8 mouse cellular contexts compared by ENCODE assay signal in the genomic region with DNA sequence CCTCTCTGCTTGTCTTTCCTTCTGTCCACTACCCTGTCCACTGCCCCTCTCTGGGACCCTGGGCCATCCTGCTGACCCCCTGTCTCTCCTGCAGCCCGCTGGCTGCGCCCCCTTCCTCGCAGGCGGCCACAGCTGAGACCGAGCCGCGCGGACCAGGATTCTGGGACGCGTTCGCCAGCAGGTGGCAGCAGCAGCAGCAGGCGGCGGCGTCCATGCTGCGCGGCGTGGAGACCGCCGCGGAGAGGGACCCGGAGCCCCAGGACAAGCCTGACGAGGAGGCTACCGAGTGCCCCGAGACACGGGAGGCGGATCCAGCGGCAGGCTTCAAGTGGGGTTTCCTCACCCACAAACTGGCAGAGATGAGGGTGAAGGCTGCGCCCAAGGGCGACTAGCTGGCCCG. TPM values are rescaled to one million over a fixed set of nuclear protein-coding genes. Genes with fewer than 3 reads are reported as not detected.
DNase-seq lines count a peak whose midpoint lies in the region; ATAC-seq and TF ChIP-seq lines count a peak whose summit lies in the region.
"Had no signal": no experiment of that assay in that cellular context is flagged by ENCODE, and none has a peak within 500 bp of the region (broad histone marks: within the 10 kb centered on the region; RNA-seq: fewer than 3 reads in every experiment).

No protein-coding gene starts in this region.

- no peaks in the 10 kb centered on the region for H3K36me3 ChIP-seq in limb, embryonic 12.5 days
- H3K36me3 ChIP-seq in midbrain, embryonic 14.5 days (ENCODE audit: control insufficient read depth, insufficient read depth, low read length): no peaks in the 10 kb centered on the region
- H3K36me3 ChIP-seq in spleen, adult 2 months (ENCODE audit: control insufficient read depth, insufficient read depth, low read length): no peaks in the 10 kb centered on the region

- peak overlapping the region; percentile 35; the same call in 1 of the 2 replicates for H3K27ac ChIP-seq in gastrocnemius, adult 2 months
- H3K27ac ChIP-seq in limb, embryonic 12.5 days: no peak overlapping the region
- no peak overlapping the region for H3K27ac ChIP-seq in midbrain, embryonic 14.5 days (replicated peaks; ENCODE audit: low read depth, low read length)
- H3K27ac ChIP-seq in spleen, adult 2 months (ENCODE audit: insufficient read depth, low read length): no peak overlapping the region

- no peaks in the 10 kb centered on the region for H3K9me3 ChIP-seq in limb, embryonic 12.5 days
- H3K9me3 ChIP-seq in midbrain, embryonic 14.5 days (ENCODE audit: control insufficient read depth, low read length): no peaks in the 10 kb centered on the region

- H3K27me3 ChIP-seq in limb, embryonic 12.5 days: peaks cover 86% of the 10 kb centered on the region
- H3K27me3 ChIP-seq in midbrain, embryonic 14.5 days (ENCODE audit: control insufficient read depth, insufficient read depth, low read length): peaks cover 63% of the 10 kb centered on the region
- peaks cover 25% of the 10 kb centered on the region for H3K27me3 ChIP-seq in spleen, adult 2 months (ENCODE audit: control insufficient read depth, insufficient read depth, low read length)

- intact Hi-C loops in gastrocnemius, adult 2 months (cut with DNase I): loop anchor here (2.0 to 5.0 kb wide), 3 partner anchors 41 to 603 kb away; a partner anchor contains a TSS

- peak; percentile 97; the same call in 1 of the 2 replicates for TF ChIP-seq CTCF in gastrocnemius, adult 2 months (IDR thresholded peaks at IDR 0.05)
- TF ChIP-seq CTCF in spleen, adult 2 months (IDR thresholded peaks at IDR 0.05; ENCODE audit: extremely low read depth, insufficient read depth, insufficient read length, insufficient replicate concordance): peak; percentile 76; the same call in 1 of the 2 replicates

- H3K4me3 ChIP-seq in gastrocnemius, adult 2 months: peak overlapping the region; percentile 76
- H3K4me3 ChIP-seq in limb, embryonic 12.5 days (replicated peaks): peak overlapping the region; percentile 32
- H3K4me3 ChIP-seq in midbrain, embryonic 14.5 days (replicated peaks; ENCODE audit: low read depth, low read length): peak overlapping the region; percentile 55
- no peak overlapping the region for H3K4me3 ChIP-seq in spleen, adult 2 months (ENCODE audit: extremely low read depth, insufficient read depth, insufficient read length)

- DNase-seq in T-cell, adult 2 months (ENCODE audit: low spot score): peak; percentile 62
- peak; percentile 74 to 84 for DNase-seq in cerebellum, postnatal 25 days
- DNase-seq in gastrocnemius, adult 2 months: peak; percentile 86
- DNase-seq in induced T-regulatory cell, adult 2 months (ENCODE audit: low read depth): peak; percentile 82
- DNase-seq in midbrain, embryonic 14.5 days: peak; percentile 91
- peak; percentile 18 to 66 for DNase-seq in spleen, adult 2 months (ENCODE audit: low read depth in 1 of 2, low spot score in 2 of 2)

- peak overlapping the region; percentile 42; the same call in 1 of the 2 replicates for H3K9ac ChIP-seq in limb, embryonic 12.5 days (replicated peaks)
- no peak overlapping the region; the same call in 1 of the 2 replicates for H3K9ac ChIP-seq in midbrain, embryonic 14.5 days (replicated peaks; ENCODE audit: low read length)

- peaks cover 54% of the 10 kb centered on the region for H3K4me1 ChIP-seq in limb, embryonic 12.5 days (replicated peaks)
- peaks cover 41% of the 10 kb centered on the region for H3K4me1 ChIP-seq in midbrain, embryonic 14.5 days (ENCODE audit: control insufficient read depth, insufficient read depth, low read length)
- H3K4me1 ChIP-seq in spleen, adult 2 months (ENCODE audit: control insufficient read depth, insufficient read depth, insufficient read length): peaks cover 8% of the 10 kb centered on the region

- no peak for TF ChIP-seq POLR2A in spleen, adult 2 months (IDR thresholded peaks at IDR 0.05; ENCODE audit: low read depth, low read length)

- ATAC-seq in limb, embryonic 12.5 days (ENCODE audit: insufficient number of reproducible peaks, insufficient read depth, low FRiP score, low TSS enrichment, low read depth): peak; percentile 57; the same call in 1 of the 2 replicates
- ATAC-seq in midbrain, embryonic 14.5 days (ENCODE audit: low FRiP score, low TSS enrichment): peak; percentile 43; the same call in 1 of the 2 replicates

- H3K4me2 ChIP-seq in limb, embryonic 12.5 days: peak overlapping the region; percentile 93
- peak overlapping the region; percentile 81 for H3K4me2 ChIP-seq in midbrain, embryonic 14.5 days (ENCODE audit: low read length)

- under 1% methylated on average over 30 of the region's 30 CpGs for WGBS in limb, embryonic 12.5 days
- WGBS in midbrain, embryonic 14.5 days: 0% methylated on average over 30 of the region's 30 CpGs
- 7% methylated on average over 30 of the region's 30 CpGs for WGBS in spleen, adult 2 months

RNA-seq across cellular contexts. Expression of a gene that starts 2.9 kb away (rescaled TPM):
- not detected for total RNA-seq in gastrocnemius, adult 2 months (2021)
- polyA plus RNA-seq in limb, embryonic 12.5 days (2016; fragmentation: Nextera tagmentation; extraction: Ambion mirVana): not detected in 2 replicates
- 0.49 TPM in 1 of 2 replicates, not detected in the other for polyA plus RNA-seq in midbrain, embryonic 14.5 days (2014; fragmentation: Nextera tagmentation; extraction: Ambion mirVana)
- polyA plus RNA-seq in spleen, adult 2 months (2012; rRNA removed): not detected in 2 replicates
- total RNA-seq: left cerebral cortex, postnatal 10 days had no signal

RNA-seq across cellular contexts. Expression of a gene that starts 4.3 kb away (rescaled TPM):
- total RNA-seq in gastrocnemius, adult 2 months (2021): 1 to 10 TPM; 1.7 to 3.1 TPM
- polyA plus RNA-seq in limb, embryonic 12.5 days (2016; fragmentation: Nextera tagmentation; extraction: Ambion mirVana): 4.2 and 5.9 TPM in 2 replicates
- polyA plus RNA-seq in midbrain, embryonic 14.5 days (2014; fragmentation: Nextera tagmentation; extraction: Ambion mirVana): 11.1 and 17.6 TPM in 2 replicates
- polyA plus RNA-seq in spleen, adult 2 months (2012; rRNA removed): 6.9 and 10.2 TPM in 2 replicates

RNA-seq across cellular contexts. Expression of a gene that starts 4.3 kb away (rescaled TPM):
- total RNA-seq in gastrocnemius, adult 2 months (2021): 1 to 10 TPM; 4.8 to 6.4 TPM
- polyA plus RNA-seq in limb, embryonic 12.5 days (2016; fragmentation: Nextera tagmentation; extraction: Ambion mirVana): 17.5 and 19.2 TPM in 2 replicates
- polyA plus RNA-seq in midbrain, embryonic 14.5 days (2014; fragmentation: Nextera tagmentation; extraction: Ambion mirVana): 13.1 and 14.2 TPM in 2 replicates
- 7.4 and 11.5 TPM in 2 replicates for polyA plus RNA-seq in spleen, adult 2 months (2012; rRNA removed)

RNA-seq across cellular contexts. Expression of a gene that starts 6.2 kb away (rescaled TPM):
- total RNA-seq in gastrocnemius, adult 2 months (2021): under 1 TPM in 1 of 2 experiments, not detected in 1; 0.26 TPM
- 0.78 and 0.96 TPM in 2 replicates for polyA plus RNA-seq in limb, embryonic 12.5 days (2016; fragmentation: Nextera tagmentation; extraction: Ambion mirVana)
- polyA plus RNA-seq in midbrain, embryonic 14.5 days (2014; fragmentation: Nextera tagmentation; extraction: Ambion mirVana): 0.30 and 0.43 TPM in 2 replicates
- polyA plus RNA-seq in spleen, adult 2 months (2012; rRNA removed): not detected in 2 replicates
- total RNA-seq: left cerebral cortex, postnatal 10 days had no signal

RNA-seq across cellular contexts. Expression of a gene that starts 11.5 kb away (rescaled TPM):
- 10 to 100 TPM; 26.3 to 53.5 TPM for total RNA-seq in gastrocnemius, adult 2 months (2021)
- polyA plus RNA-seq in limb, embryonic 12.5 days (2016; fragmentation: Nextera tagmentation; extraction: Ambion mirVana): 1.7 and 2.0 TPM in 2 replicates
- 0.20 TPM in 1 of 2 replicates, not detected in the other for polyA plus RNA-seq in midbrain, embryonic 14.5 days (2014; fragmentation: Nextera tagmentation; extraction: Ambion mirVana)
- polyA plus RNA-seq in spleen, adult 2 months (2012; rRNA removed): 0.26 TPM in 2 replicates
